Mouse (Mus musculus) liver, embryonic 12.5 days (tissue): ENCODE results near the gene Sfpq. TPM values are rescaled to one million over a fixed set of nuclear protein-coding genes. Genes with fewer than 3 reads are reported as not detected.

Experiments used
- ATAC-seq: fragments of 200-750 bp; cut with Nextera tagmentation; 2 replicates; pipeline ENCODE4 v1.8.0; 2017; ENCODE audit warnings: moderate number of reproducible peaks, mild to moderate bottlenecking, moderate library complexity
- H3K27ac ChIP-seq: fragments of 300-500 bp; sonication (generic); 2 replicates; pipeline ENCODE4 v1.5.1; 2016; ENCODE audit warnings: mild to moderate bottlenecking
- H3K27me3 ChIP-seq: fragments of 300-500 bp; sonication (generic); replicated peaks from 2 replicates; pipeline ENCODE4 v1.6.1; 2016; ENCODE audit warnings: mild to moderate bottlenecking, moderate library complexity
- H3K36me3 ChIP-seq: fragments of 300-500 bp; sonication (generic); 2 replicates; pipeline ENCODE4 v1.6.1; 2016; ENCODE audit warnings: mild to moderate bottlenecking, moderate library complexity
- H3K4me1 ChIP-seq: fragments of 300-500 bp; sonication (generic); 2 replicates; pipeline ENCODE4 v1.6.1; 2016
- H3K4me2 ChIP-seq: fragments of 300-500 bp; sonication (generic); 2 replicates; pipeline ENCODE4 v1.6.1; 2016; ENCODE audit warnings: mild to moderate bottlenecking, moderate library complexity
- H3K4me3 ChIP-seq: fragments of 300-500 bp; sonication (generic); 2 replicates; pipeline ENCODE4 v1.5.1; 2016; ENCODE audit warnings: mild to moderate bottlenecking, moderate library complexity
- H3K9ac ChIP-seq: fragments of 300-500 bp; sonication (generic); 2 replicates; pipeline ENCODE4 v1.6.1; 2016; ENCODE audit warnings: mild to moderate bottlenecking, moderate library complexity
- H3K9me3 ChIP-seq: fragments of 300-500 bp; sonication (generic); replicated peaks from 2 replicates; pipeline ENCODE4 v1.6.1; 2016; ENCODE audit warnings: mild to moderate bottlenecking, moderate library complexity
- WGBS: fragments of 180-500 bp; shearing (Covaris S2); methylation state at CpG from one replicate; pipeline ENCODE4 v1.1.7; 2016; ENCODE audit not compliant: insufficient replicate concordance; 5-methylcytosine and 5-hydroxymethylcytosine counted together
- polyA plus RNA-seq: library from polyadenylated mRNA; unstranded; fragments of >200 nt; fragmentation: Nextera tagmentation; extraction: Ambion mirVana; gene quantifications from 2 replicates; pipeline ENCODE4 v1.2.1, GENCODE M21; 2016

Sfpq gene
- polyA plus RNA-seq, 1 experiment from 2014 or later, result 87.6 TPM

GRCm38 (mm10) chr4:127037908-127038827, 17.0 kb downstream of the Sfpq start:
- Histone ChIP-seq H3K9ac (no peak overlapping the region), H3K27me3 (no peaks in the 10 kb centered on the region), H3K4me1 (no peaks in the 10 kb centered on the region), H3K36me3 (peaks cover 93% of the 10 kb centered on the region), H3K27ac (no peak overlapping the region), H3K4me3 (no peak overlapping the region), H3K4me2 (no peak overlapping the region), H3K9me3 (no peaks in the 10 kb centered on the region)
- WGBS, result 70% methylated on average over 8 of the region's 8 CpGs
- peak; percentile 56; the same call in 1 of the 2 replicates for ATAC-seq

DNA sequence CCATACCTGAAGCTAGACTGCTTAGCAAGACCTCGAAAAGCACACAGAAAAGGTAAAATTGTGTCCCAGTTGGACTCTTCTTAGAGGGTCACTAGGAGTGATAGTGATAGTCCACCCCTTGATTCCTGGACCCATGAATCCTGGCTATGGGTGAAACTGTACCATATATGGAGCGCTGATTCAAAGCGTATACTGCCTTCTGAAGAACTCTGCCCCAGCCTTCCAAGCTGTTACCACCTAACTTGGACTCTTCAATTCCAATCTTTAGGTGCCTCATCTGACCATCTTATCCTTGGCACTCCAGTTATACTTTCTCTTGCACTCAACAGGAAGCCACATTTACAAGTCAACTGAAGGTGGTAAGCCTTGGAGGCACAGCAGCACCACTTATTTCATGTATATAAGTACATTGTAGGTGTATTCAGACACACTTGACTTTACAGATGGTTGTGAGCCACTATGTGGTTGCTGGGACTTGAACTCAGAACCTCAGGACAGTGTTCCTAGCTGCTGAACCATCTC, 17.8 kb downstream of the Sfpq start:
- Histone ChIP-seq H3K4me1 (no peaks in the 10 kb centered on the region), H3K36me3 (peaks cover 92% of the 10 kb centered on the region), H3K9me3 (no peaks in the 10 kb centered on the region), H3K9ac (no peak overlapping the region), H3K4me3 (no peak overlapping the region), H3K27ac (no peak overlapping the region), H3K27me3 (no peaks in the 10 kb centered on the region), H3K4me2 (no peak overlapping the region)
- WGBS, result 92% methylated on average over 3 of the region's 3 CpGs
- ATAC-seq, result peak; percentile 24; the same call in 1 of the 2 replicates

GRCm38 (mm10) chr4:127039871-127040483, 18.9 kb downstream of the Sfpq start:
- ATAC-seq, result peak; percentile 7; the same call in 1 of the 2 replicates
- Histone ChIP-seq H3K36me3 (peaks cover 87% of the 10 kb centered on the region), H3K27ac (no peak overlapping the region), H3K4me3 (no peak overlapping the region), H3K4me2 (no peak overlapping the region), H3K4me1 (no peaks in the 10 kb centered on the region), H3K9ac (no peak overlapping the region), H3K27me3 (no peaks in the 10 kb centered on the region), H3K9me3 (no peaks in the 10 kb centered on the region)
- 65% methylated on average over 3 of the region's 3 CpGs for WGBS

GRCm38 (mm10) chr4:127043540-127043939, 22.4 kb downstream of the Sfpq start:
- H3K4me3 ChIP-seq, result no peak overlapping the region
- H3K36me3 ChIP-seq, result peaks cover 85% of the 10 kb centered on the region
- H3K27me3 ChIP-seq, result no peaks in the 10 kb centered on the region
- H3K4me2 ChIP-seq, result no peak overlapping the region
- 75% methylated on average over 4 of the region's 4 CpGs for WGBS
- H3K4me1 ChIP-seq, result no peaks in the 10 kb centered on the region
- H3K9ac ChIP-seq, result no peak overlapping the region
- no peaks in the 10 kb centered on the region for H3K9me3 ChIP-seq
- ATAC-seq, result no peak
- H3K27ac ChIP-seq, result no peak overlapping the region

- no peaks in the 10 kb centered on the region for H3K9me3 ChIP-seq
- H3K4me3 ChIP-seq, result no peak overlapping the region
- ATAC-seq, result no peak
- H3K27me3 ChIP-seq, result no peaks in the 10 kb centered on the region
- no peak overlapping the region for H3K4me2 ChIP-seq
- peaks cover 87% of the 10 kb centered on the region for H3K36me3 ChIP-seq
- H3K9ac ChIP-seq, result no peak overlapping the region
- WGBS, result 76% methylated on average over 8 of the region's 8 CpGs
- no peak overlapping the region for H3K27ac ChIP-seq
- H3K4me1 ChIP-seq, result no peaks in the 10 kb centered on the region
These were observed 30.0 kb downstream of the Sfpq start for GRCm38 (mm10) chr4:127051121-127051520.

DNA sequence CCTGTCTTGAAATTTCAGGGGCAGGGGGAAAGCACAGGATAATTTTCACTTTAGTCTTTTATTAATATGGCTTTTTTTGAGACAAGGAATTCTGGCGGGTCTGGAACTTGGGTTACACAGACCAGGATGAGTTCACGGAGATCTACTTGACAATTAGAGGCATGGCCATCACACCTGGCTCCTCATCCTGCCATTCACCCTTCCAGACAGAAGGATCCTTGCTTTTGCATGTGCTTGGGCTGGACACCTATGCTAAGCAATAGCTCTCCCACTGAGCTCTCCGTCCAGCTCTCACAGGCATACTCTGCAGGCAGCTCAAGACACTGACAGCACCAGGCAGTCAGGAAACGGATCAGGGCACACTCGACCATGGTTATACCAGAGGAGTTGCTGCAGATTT, 31.9 kb downstream of the Sfpq start:
- Histone ChIP-seq H3K36me3 (peaks cover 86% of the 10 kb centered on the region), H3K4me1 (no peaks in the 10 kb centered on the region), H3K27ac (no peak overlapping the region), H3K9ac (no peak overlapping the region), H3K9me3 (no peaks in the 10 kb centered on the region), H3K4me2 (no peak overlapping the region), H3K27me3 (no peaks in the 10 kb centered on the region), H3K4me3 (no peak overlapping the region)
- no peak for ATAC-seq
- WGBS, result 84% methylated on average over 5 of the region's 5 CpGs

DNA sequence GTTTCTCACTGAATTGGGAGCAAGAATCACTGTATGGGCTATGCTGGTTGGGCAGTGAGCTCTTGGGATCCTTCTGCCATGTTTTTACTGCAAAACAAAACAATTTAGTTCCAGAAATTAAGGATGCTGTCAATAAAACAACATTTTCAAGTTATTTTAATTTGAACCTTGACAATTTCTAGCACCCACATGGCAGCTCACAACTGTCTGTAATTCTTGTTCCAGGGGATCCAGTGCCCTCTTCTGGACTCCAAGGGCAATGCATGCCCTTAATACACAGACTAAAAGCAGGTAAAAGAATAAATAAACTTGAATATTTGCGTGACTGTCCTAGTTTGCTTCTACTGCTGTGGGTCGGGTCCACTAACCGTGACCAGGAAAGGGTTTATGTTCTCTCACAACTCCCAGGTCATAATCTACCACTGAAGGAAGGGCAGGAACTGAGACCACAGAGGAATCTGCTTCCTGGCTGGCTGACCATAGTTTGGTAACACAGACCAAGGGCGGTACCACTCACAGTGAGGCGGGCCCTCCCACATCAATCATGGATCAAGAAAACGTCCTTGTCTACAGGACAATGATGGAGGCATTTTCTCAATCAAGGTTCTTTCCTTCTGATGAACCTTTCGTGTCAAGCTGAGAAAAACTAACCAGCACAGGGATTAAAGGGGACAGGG, 33.5 kb downstream of the Sfpq start:
- Histone ChIP-seq H3K9me3 (no peaks in the 10 kb centered on the region), H3K9ac (no peak overlapping the region), H3K4me2 (no peak overlapping the region), H3K36me3 (peaks cover 85% of the 10 kb centered on the region), H3K4me1 (peaks cover 4% of the 10 kb centered on the region), H3K27ac (no peak overlapping the region), H3K27me3 (no peaks in the 10 kb centered on the region), H3K4me3 (no peak overlapping the region)
- 51% methylated on average over 7 of the region's 7 CpGs for WGBS
- no peak for ATAC-seq

- ATAC-seq, result peak; percentile 97
- Histone ChIP-seq H3K9ac (peak within 1 kb of the TSS; percentile 88), H3K27ac (peak within 1 kb of the TSS; percentile 84), H3K27me3 (no peaks in the 10 kb centered on the region), H3K4me2 (peak within 1 kb of the TSS; percentile 71), H3K36me3 (peaks cover 32% of the 10 kb centered on the region), H3K4me1 (peaks cover 13% of the 10 kb centered on the region), H3K4me3 (peak within 1 kb of the TSS; percentile 93), H3K9me3 (no peaks in the 10 kb centered on the region)
- under 1% methylated on average over 38 of the region's 38 CpGs for WGBS
These were observed 39.6 kb downstream of the Sfpq start, which contains the start of gene Zmym1 for GRCm38 (mm10) chr4:127060585-127061290. Gene Zmym1 (minus strand): TSS chr4:127061152.

- H3K4me1 ChIP-seq, result peaks cover 16% of the 10 kb centered on the region
- H3K9ac ChIP-seq, result no peak overlapping the region
- no peaks in the 10 kb centered on the region for H3K27me3 ChIP-seq
- H3K4me3 ChIP-seq, result no peak overlapping the region
- no peak for ATAC-seq
- peaks cover 6% of the 10 kb centered on the region; the same call in 1 of the 2 replicates for H3K36me3 ChIP-seq
- WGBS, result 58% methylated on average over 1 of the region's 1 CpGs
- H3K4me2 ChIP-seq, result no peak overlapping the region
- no peaks in the 10 kb centered on the region for H3K9me3 ChIP-seq
- H3K27ac ChIP-seq, result no peak overlapping the region
These were observed 42.9 kb downstream of the Sfpq start for GRCm38 (mm10) chr4:127064051-127064450.

GRCm38 (mm10) chr4:127074915-127075314, 53.8 kb downstream of the Sfpq start:
- H3K9me3 ChIP-seq, result no peaks in the 10 kb centered on the region
- H3K27me3 ChIP-seq, result no peaks in the 10 kb centered on the region
- no peaks in the 10 kb centered on the region for H3K36me3 ChIP-seq
- no peak for ATAC-seq
- no peak overlapping the region for H3K4me2 ChIP-seq
- H3K4me3 ChIP-seq, result no peak overlapping the region
- H3K4me1 ChIP-seq, result peaks cover 14% of the 10 kb centered on the region
- WGBS, result 59% methylated on average over 1 of the region's 1 CpGs
- H3K27ac ChIP-seq, result no peak overlapping the region
- H3K9ac ChIP-seq, result no peak overlapping the region

DNA sequence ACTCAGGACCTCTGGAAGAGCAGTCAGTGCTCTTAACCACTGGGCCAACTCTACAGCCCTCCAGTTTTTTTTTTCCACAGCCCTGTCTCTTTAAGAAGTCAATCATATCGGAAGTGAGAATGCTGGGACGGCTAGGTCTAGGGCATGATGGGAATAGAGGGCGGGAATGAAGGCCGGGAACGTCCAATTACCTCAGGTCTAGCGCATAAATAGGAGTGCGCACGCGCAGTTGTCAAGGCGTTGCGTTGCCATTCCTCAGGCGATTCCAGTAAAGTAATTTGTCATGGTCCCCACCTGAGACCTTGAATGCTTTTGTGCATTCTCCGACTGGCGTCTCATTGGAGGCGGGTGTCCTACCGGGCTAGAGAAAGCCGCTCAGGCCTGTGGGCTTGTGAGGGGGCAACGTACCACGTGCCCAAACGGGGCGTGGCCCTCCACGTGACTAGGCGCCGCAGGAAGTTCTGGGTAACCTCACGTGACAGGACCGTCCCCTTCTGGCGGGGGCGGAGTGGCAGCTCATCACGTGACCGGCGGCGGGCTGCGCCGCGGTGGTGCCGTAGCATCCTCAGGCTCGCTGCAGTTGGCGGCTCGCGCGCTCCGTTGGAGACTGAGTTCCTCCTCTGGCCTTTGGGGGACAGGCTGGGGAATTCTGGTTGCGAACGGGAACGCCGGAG, 55.9 kb downstream of the Sfpq start, which contains the start of gene Zmym6:
Gene Zmym6 (plus strand): TSS at position 509 of the 674 bp plus-strand sequence.
- WGBS, result under 1% methylated on average over 46 of the region's 46 CpGs
- peak within 1 kb of the TSS; percentile 62 for H3K4me3 ChIP-seq
- H3K4me2 ChIP-seq, result peak within 1 kb of the TSS; percentile 78
- no peaks in the 10 kb centered on the region for H3K36me3 ChIP-seq
- no peaks in the 10 kb centered on the region for H3K9me3 ChIP-seq
- H3K27me3 ChIP-seq, result no peaks in the 10 kb centered on the region
- peak within 1 kb of the TSS; percentile 66 for H3K9ac ChIP-seq
- peaks cover 14% of the 10 kb centered on the region for H3K4me1 ChIP-seq
- peak within 1 kb of the TSS; percentile 80 for H3K27ac ChIP-seq
- peak; percentile 94 for ATAC-seq
